Mouse (Mus musculus) midbrain, embryonic 12.5 days (tissue): ENCODE results near the gene St6galnac3. TPM values are rescaled to one million over a fixed set of nuclear protein-coding genes. Genes with fewer than 3 reads are reported as not detected.

Source experiments
- ATAC-seq: fragments of 200-750 bp; cut with Nextera tagmentation; 2 replicates; pipeline ENCODE4 v1.8.0; 2017; ENCODE audit warnings: low read depth, moderate TSS enrichment, moderate library complexity; ENCODE audit not compliant: low FRiP score
- H3K27ac ChIP-seq: fragments of 300-500 bp; sonication (generic); replicated peaks from 2 replicates; pipeline ENCODE4 v1.5.1; 2016; ENCODE audit warnings: mild to moderate bottlenecking
- H3K27me3 ChIP-seq: fragments of 300-500 bp; sonication (generic); 2 replicates; pipeline ENCODE4 v1.6.1; 2016; ENCODE audit warnings: mild to moderate bottlenecking
- H3K36me3 ChIP-seq: fragments of 300-500 bp; sonication (generic); 2 replicates; pipeline ENCODE4 v1.6.1; 2016
- H3K4me1 ChIP-seq: fragments of 300-500 bp; sonication (generic); 2 replicates; pipeline ENCODE4 v1.6.1; 2016
- H3K4me2 ChIP-seq: fragments of 300-500 bp; sonication (generic); replicated peaks from 2 replicates; pipeline ENCODE4 v1.6.1; 2016; ENCODE audit warnings: mild to moderate bottlenecking, moderate library complexity
- H3K4me3 ChIP-seq: fragments of 300-500 bp; sonication (generic); 2 replicates; pipeline ENCODE4 v1.5.1; 2016; ENCODE audit warnings: mild to moderate bottlenecking
- H3K9ac ChIP-seq: fragments of 300-500 bp; sonication (generic); replicated peaks from 2 replicates; pipeline ENCODE4 v1.6.1; 2016; ENCODE audit warnings: mild to moderate bottlenecking, moderate library complexity
- H3K9me3 ChIP-seq: fragments of 300-500 bp; sonication (generic); 2 replicates; pipeline ENCODE4 v1.6.1; 2016; ENCODE audit warnings: mild to moderate bottlenecking
- WGBS: fragments of 180-500 bp; shearing (Covaris S2); methylation state at CpG from one replicate; pipeline ENCODE4 v1.1.7; 2016; 5-methylcytosine and 5-hydroxymethylcytosine counted together
- polyA plus RNA-seq: library from polyadenylated mRNA; unstranded; fragments of >200 nt; fragmentation: Nextera tagmentation; extraction: Ambion mirVana; gene quantifications from 2 replicates; pipeline ENCODE4 v1.2.1, GENCODE M21; 2016

Gene St6galnac3
- polyA plus RNA-seq, 1 experiment from 2014 or later = 28.5 TPM

GRCm38 (mm10) chr3:153276830-153277388 is 448.1 kb downstream of the St6galnac3 start:
- H3K9me3 ChIP-seq = peaks cover 13% of the 10 kb centered on the region
- 24% methylated on average over 16 of the region's 16 CpGs for WGBS
- H3K27me3 ChIP-seq = peaks cover 8% of the 10 kb centered on the region
- H3K4me2 ChIP-seq = peak overlapping the region; percentile 39
- no peaks in the 10 kb centered on the region for H3K36me3 ChIP-seq
- H3K27ac ChIP-seq = peak overlapping the region; percentile 76
- no peak overlapping the region for H3K9ac ChIP-seq
- peak; percentile 74 for ATAC-seq
- peaks cover 27% of the 10 kb centered on the region for H3K4me1 ChIP-seq
- 0 out of 2 replicates have a peak overlapping the region, but pooled peaks have one; percentile 4 for H3K4me3 ChIP-seq

GRCm38 (mm10) chr3:153276101-153276829 is 448.7 kb downstream of the St6galnac3 start:
- H3K4me1 ChIP-seq = peaks cover 26% of the 10 kb centered on the region
- H3K27me3 ChIP-seq = peaks cover 8% of the 10 kb centered on the region
- peak overlapping the region; percentile 76 for H3K27ac ChIP-seq
- H3K36me3 ChIP-seq = no peaks in the 10 kb centered on the region
- peak overlapping the region; percentile 39 for H3K4me2 ChIP-seq
- no peak overlapping the region for H3K9ac ChIP-seq
- ATAC-seq = no peak
- 61% methylated on average over 8 of the region's 8 CpGs for WGBS
- peaks cover 13% of the 10 kb centered on the region for H3K9me3 ChIP-seq
- no peak overlapping the region for H3K4me3 ChIP-seq

GRCm38 (mm10) chr3:153272241-153272640 is 452.7 kb downstream of the St6galnac3 start:
- Histone ChIP-seq H3K4me3 (no peak overlapping the region), H3K4me1 (peaks cover 12% of the 10 kb centered on the region), H3K4me2 (no peak overlapping the region), H3K9ac (no peak overlapping the region), H3K36me3 (no peaks in the 10 kb centered on the region), H3K27ac (no peak overlapping the region), H3K27me3 (no peaks in the 10 kb centered on the region), H3K9me3 (peaks cover 13% of the 10 kb centered on the region)
- 79% methylated on average over 1 of the region's 1 CpGs for WGBS
- no peak for ATAC-seq

GRCm38 (mm10) chr3:153267397-153267796 is 457.6 kb downstream of the St6galnac3 start:
- Histone ChIP-seq H3K9me3 (no peaks in the 10 kb centered on the region), H3K36me3 (no peaks in the 10 kb centered on the region), H3K27ac (no peak overlapping the region), H3K9ac (no peak overlapping the region), H3K4me3 (no peak overlapping the region), H3K27me3 (no peaks in the 10 kb centered on the region), H3K4me1 (no peaks in the 10 kb centered on the region), H3K4me2 (no peak overlapping the region)
- no peak for ATAC-seq
- 74% methylated on average over 8 of the region's 8 CpGs for WGBS

- peaks cover 13% of the 10 kb centered on the region; the same call in 1 of the 2 replicates for H3K4me1 ChIP-seq
- H3K36me3 ChIP-seq = no peaks in the 10 kb centered on the region
- WGBS = 83% methylated on average over 5 of the region's 5 CpGs
- H3K27me3 ChIP-seq = no peaks in the 10 kb centered on the region
- no peak overlapping the region for H3K4me2 ChIP-seq
- ATAC-seq = no peak
- no peak overlapping the region for H3K9ac ChIP-seq
- no peaks in the 10 kb centered on the region for H3K9me3 ChIP-seq
- no peak overlapping the region for H3K27ac ChIP-seq
- H3K4me3 ChIP-seq = no peak overlapping the region
Measured at GRCm38 (mm10) chr3:153261985-153262384, 463.0 kb downstream of the St6galnac3 start.

- Histone ChIP-seq H3K36me3 (no peaks in the 10 kb centered on the region), H3K9me3 (no peaks in the 10 kb centered on the region), H3K9ac (no peak overlapping the region), H3K4me1 (peaks cover 13% of the 10 kb centered on the region; the same call in 1 of the 2 replicates), H3K4me3 (no peak overlapping the region), H3K27me3 (no peaks in the 10 kb centered on the region), H3K27ac (no peak overlapping the region), H3K4me2 (no peak overlapping the region)
- 56% methylated on average over 7 of the region's 7 CpGs for WGBS
- no peak for ATAC-seq
Measured at GRCm38 (mm10) chr3:153260225-153260933, 464.6 kb downstream of the St6galnac3 start.

- WGBS = 82% methylated on average over 8 of the region's 8 CpGs
- ATAC-seq = no peak
Measured at GRCm38 (mm10) chr3:153255910-153256309, 469.1 kb downstream of the St6galnac3 start.

GRCm38 (mm10) chr3:153251653-153252052 is 473.3 kb downstream of the St6galnac3 start:
- Histone ChIP-seq H3K9me3 (no peaks in the 10 kb centered on the region), H3K4me3 (no peak overlapping the region), H3K27me3 (no peaks in the 10 kb centered on the region), H3K36me3 (no peaks in the 10 kb centered on the region), H3K4me1 (no peaks in the 10 kb centered on the region), H3K4me2 (no peak overlapping the region), H3K27ac (no peak overlapping the region), H3K9ac (no peak overlapping the region)
- WGBS = 94% methylated on average over 3 of the region's 3 CpGs
- no peak for ATAC-seq

More at GRCm38 (mm10) chr3:153255910-153256309, 469.1 kb downstream of the St6galnac3 start:
- Histone ChIP-seq H3K36me3 (no peaks in the 10 kb centered on the region), H3K27me3 (no peaks in the 10 kb centered on the region), H3K9me3 (no peaks in the 10 kb centered on the region), H3K27ac (no peak overlapping the region), H3K9ac (no peak overlapping the region), H3K4me2 (no peak overlapping the region), H3K4me1 (peaks cover 10% of the 10 kb centered on the region; the same call in 1 of the 2 replicates), H3K4me3 (no peak overlapping the region)

- Histone ChIP-seq H3K4me1 (no peaks in the 10 kb centered on the region), H3K9ac (no peak overlapping the region), H3K27me3 (no peaks in the 10 kb centered on the region), H3K4me2 (no peak overlapping the region), H3K9me3 (no peaks in the 10 kb centered on the region), H3K4me3 (no peak overlapping the region), H3K27ac (no peak overlapping the region), H3K36me3 (no peaks in the 10 kb centered on the region)
- WGBS = 57% methylated on average over 9 of the region's 9 CpGs
- peak; percentile 74; the same call in 1 of the 2 replicates for ATAC-seq
Measured at GRCm38 (mm10) chr3:153250598-153251257, 474.2 kb downstream of the St6galnac3 start.

GRCm38 (mm10) chr3:153248866-153249265 is 476.1 kb downstream of the St6galnac3 start:
- H3K27ac ChIP-seq = no peak overlapping the region
- no peak overlapping the region for H3K4me2 ChIP-seq
- H3K4me3 ChIP-seq = no peak overlapping the region
- H3K9me3 ChIP-seq = no peaks in the 10 kb centered on the region
- H3K4me1 ChIP-seq = no peaks in the 10 kb centered on the region
- no peaks in the 10 kb centered on the region for H3K36me3 ChIP-seq
- no peak for ATAC-seq
- H3K27me3 ChIP-seq = no peaks in the 10 kb centered on the region
- 93% methylated on average over 2 of the region's 2 CpGs for WGBS
- H3K9ac ChIP-seq = no peak overlapping the region

- Histone ChIP-seq H3K4me2 (no peak overlapping the region), H3K9ac (no peak overlapping the region), H3K27me3 (no peaks in the 10 kb centered on the region), H3K4me1 (no peaks in the 10 kb centered on the region), H3K36me3 (no peaks in the 10 kb centered on the region), H3K27ac (no peak overlapping the region), H3K4me3 (no peak overlapping the region), H3K9me3 (no peaks in the 10 kb centered on the region)
- WGBS = 38% methylated on average over 4 of the region's 4 CpGs
- no peak for ATAC-seq
Measured at GRCm38 (mm10) chr3:153248029-153248428, 476.9 kb downstream of the St6galnac3 start.
